Mouse (Mus musculus) ES-E14 (cell line): ENCODE results near the gene Ankrd13d. TPM values are rescaled to one million over a fixed set of nuclear protein-coding genes. Genes with fewer than 3 reads are reported as not detected.

Source experiments
- DNase-seq: peaks from one replicate; pipeline ENCODE4 v3.0.0-alpha.2; 2013; ENCODE audit warnings: low read depth, low spot score
- H3K27ac ChIP-seq: 2 replicates; pipeline ENCODE4 v1.5.1; 2012; ENCODE audit warnings: low read depth, mild to moderate bottlenecking, low read length, moderate library complexity, mixed read lengths; ENCODE audit not compliant: poor library complexity, insufficient read depth, severe bottlenecking
- H3K36me3 ChIP-seq: 2 replicates; pipeline ENCODE4 v1.6.1; 2012; ENCODE audit warnings: mild to moderate bottlenecking, low read length, moderate library complexity, mixed read lengths; ENCODE audit not compliant: control insufficient read depth, poor library complexity, insufficient read depth, severe bottlenecking
- H3K4me1 ChIP-seq, 2 experiments: fragments of 150-350 bp in 1 of 2; sonication (generic) in 1 of 2; 2 replicates each; pipeline ENCODE4 v1.6.1; 2012; ENCODE audit warnings: low read length in 2 of 2, mild to moderate bottlenecking in 1 of 2, mixed read lengths in 1 of 2; ENCODE audit not compliant: control insufficient read depth in 2 of 2, insufficient read depth in 2 of 2, poor library complexity in 1 of 2
- H3K4me3 ChIP-seq, 2 experiments: fragments of 150-350 bp in 1 of 2; sonication (generic) in 1 of 2; 2 replicates each; pipeline ENCODE4 v1.5.1; 2012; ENCODE audit warnings: low read length in 2 of 2, low read depth in 1 of 2, mild to moderate bottlenecking in 1 of 2, mixed read lengths in 1 of 2; ENCODE audit not compliant: insufficient read depth in 1 of 2, poor library complexity in 1 of 2, severe bottlenecking in 1 of 2
- H3K9ac ChIP-seq: 2 replicates; pipeline ENCODE4 v1.6.1; 2012; ENCODE audit warnings: low read depth, mild to moderate bottlenecking, low read length, mixed read lengths; ENCODE audit not compliant: poor library complexity, insufficient read depth, severe bottlenecking
- H3K9me3 ChIP-seq: fragments of 150-350 bp; sonication (generic); 2 replicates; pipeline ENCODE4 v1.6.1; 2012; ENCODE audit warnings: low read depth, mild to moderate bottlenecking, low read length; ENCODE audit not compliant: control insufficient read depth, insufficient read depth
- CHD2 ChIP-seq: IDR thresholded peaks from 2 replicates; pipeline ENCODE4 v1.6.1; 2014; ENCODE audit warnings: mild to moderate bottlenecking, low read depth, low read length, inconsistent platforms
- HCFC1 ChIP-seq: IDR thresholded peaks from 2 replicates; pipeline ENCODE4 v1.6.1; 2012; ENCODE audit warnings: low read length, inconsistent platforms, borderline replicate concordance; ENCODE audit not compliant: insufficient read depth
- MAFK ChIP-seq: IDR thresholded peaks from 2 replicates; pipeline ENCODE4 v1.6.1; 2014; ENCODE audit warnings: mild to moderate bottlenecking, low read depth, low read length, inconsistent platforms; ENCODE audit not compliant: insufficient read depth
- ZC3H11A ChIP-seq: IDR thresholded peaks from 2 replicates; pipeline ENCODE4 v1.6.1; 2012; ENCODE audit warnings: low read depth, mild to moderate bottlenecking, inconsistent platforms, low read length, borderline replicate concordance
- ZNF384 ChIP-seq: IDR thresholded peaks from 2 replicates; pipeline ENCODE4 v1.6.1; 2012; ENCODE audit warnings: low read depth, low read length, inconsistent platforms
- in situ Hi-C, 2 experiments: fragments of 600-800 bp; cut with MboI; formaldehyde crosslinking; loops; one replicate each; pipeline ENCODE4 v1.15.1; 2025; ENCODE audit warnings: low sequenced_read_pairs in 2 of 2, inconsistent platforms in 1 of 2; ENCODE audit not compliant: unreplicated experiment in 2 of 2
- total RNA-seq: library from RNA; depleted of rRNA; stranded (reverse); fragments of 300-350 nt; gene quantifications from 2 replicates; pipeline ENCODE4 v1.2.3, GENCODE M21; 2012

Gene Ankrd13d
- total RNA-seq, 1 experiment, result 5.5 TPM

GRCm38 (mm10) chr19:4328737-4329304, 45.9 kb upstream of the Ankrd13d start:
- Histone ChIP-seq H3K4me3 (no peak overlapping the region), H3K27ac (peak overlapping the region; percentile 38; the same call in 1 of the 2 replicates), H3K9me3 (no peaks in the 10 kb centered on the region), H3K9ac (no peak overlapping the region), H3K4me1 (peaks cover 11 to 14% of the 10 kb centered on the region in 2 experiments; a peak in 3 of 4 replicates), H3K36me3 (peaks cover 38% of the 10 kb centered on the region)
- DNase-seq, result no peak
- in situ Hi-C loops, result no loop called here
- TF ChIP-seq ZNF384, result peak; percentile 77; the same call in 1 of the 2 replicates
- no peak for TF ChIP-seq MAFK
- no peak for TF ChIP-seq HCFC1
- no peak for TF ChIP-seq CHD2
- no peak for TF ChIP-seq ZC3H11A

GRCm38 (mm10) chr19:4326881-4327280, 43.9 kb upstream of the Ankrd13d start:
- TF ChIP-seq HCFC1 (no peak), MAFK (no peak), ZC3H11A (no peak), CHD2 (no peak), ZNF384 (no peak)
- DNase-seq, result no peak
- Histone ChIP-seq H3K4me3 (no peak overlapping the region), H3K27ac (no peak overlapping the region), H3K9me3 (no peaks in the 10 kb centered on the region), H3K4me1 (peaks cover 9 to 10% of the 10 kb centered on the region in 2 experiments; a peak in 3 of 4 replicates), H3K9ac (no peak overlapping the region), H3K36me3 (peaks cover 44% of the 10 kb centered on the region)
- in situ Hi-C loops, result no loop called here

DNA sequence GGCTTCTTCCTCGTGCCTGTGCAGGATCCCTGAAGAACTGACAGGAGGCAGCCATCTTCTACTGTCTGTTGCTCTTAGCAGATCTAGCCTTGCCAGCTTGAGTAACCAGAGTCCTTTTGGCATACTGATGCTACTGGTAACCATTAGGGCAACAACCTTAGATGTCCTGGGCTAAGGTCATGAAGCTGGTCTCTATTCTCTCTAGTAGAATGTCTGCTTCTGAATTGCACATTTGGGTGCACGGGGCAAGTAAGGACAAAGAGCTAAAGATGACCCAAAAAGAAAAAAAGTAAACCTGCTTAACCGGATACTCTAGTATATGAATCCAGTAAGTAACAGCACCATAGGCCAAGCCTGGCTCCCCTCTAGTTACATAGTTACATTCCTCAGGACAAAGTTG, 43.2 kb upstream of the Ankrd13d start:
- Histone ChIP-seq H3K27ac (no peak overlapping the region), H3K4me1 (peaks cover 7% of the 10 kb centered on the region in 2 experiments; a peak in 2 of 4 replicates), H3K9ac (no peak overlapping the region), H3K9me3 (no peaks in the 10 kb centered on the region), H3K4me3 (no peak overlapping the region), H3K36me3 (peaks cover 43% of the 10 kb centered on the region)
- in situ Hi-C loops, result no loop called here
- no peak for TF ChIP-seq ZNF384
- TF ChIP-seq ZC3H11A, result no peak
- TF ChIP-seq MAFK, result no peak
- no peak for TF ChIP-seq HCFC1
- TF ChIP-seq CHD2, result no peak
- DNase-seq, result no peak

DNA sequence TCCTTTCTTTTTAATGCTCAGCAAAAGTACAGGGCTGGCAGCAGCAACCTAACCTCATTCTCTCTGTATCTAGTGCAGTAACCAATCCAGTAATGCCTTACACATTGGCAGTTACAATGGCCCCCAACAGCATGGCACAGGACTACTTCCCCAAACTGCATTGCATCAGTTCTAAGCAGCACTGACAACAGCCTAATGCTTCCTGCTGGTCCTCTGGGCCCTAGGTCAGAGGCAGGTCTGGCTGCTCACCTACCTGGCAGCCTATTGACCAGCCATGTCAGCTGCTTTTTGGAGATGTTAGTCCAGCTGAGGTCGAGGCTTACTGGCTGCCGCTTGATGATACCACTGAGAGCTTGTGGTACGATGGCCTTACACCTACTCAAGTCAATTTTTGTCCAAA, 39.2 kb upstream of the Ankrd13d start:
- Histone ChIP-seq H3K4me1 (no peaks in the 10 kb centered on the region), H3K9ac (no peak overlapping the region), H3K4me3 (no peak overlapping the region), H3K27ac (no peak overlapping the region), H3K36me3 (peaks cover 62% of the 10 kb centered on the region), H3K9me3 (no peaks in the 10 kb centered on the region)
- no peak for TF ChIP-seq ZC3H11A
- TF ChIP-seq ZNF384, result no peak
- TF ChIP-seq MAFK, result no peak
- TF ChIP-seq HCFC1, result no peak
- no peak for TF ChIP-seq CHD2
- no peak for DNase-seq
- in situ Hi-C loops, result no loop called here

DNA sequence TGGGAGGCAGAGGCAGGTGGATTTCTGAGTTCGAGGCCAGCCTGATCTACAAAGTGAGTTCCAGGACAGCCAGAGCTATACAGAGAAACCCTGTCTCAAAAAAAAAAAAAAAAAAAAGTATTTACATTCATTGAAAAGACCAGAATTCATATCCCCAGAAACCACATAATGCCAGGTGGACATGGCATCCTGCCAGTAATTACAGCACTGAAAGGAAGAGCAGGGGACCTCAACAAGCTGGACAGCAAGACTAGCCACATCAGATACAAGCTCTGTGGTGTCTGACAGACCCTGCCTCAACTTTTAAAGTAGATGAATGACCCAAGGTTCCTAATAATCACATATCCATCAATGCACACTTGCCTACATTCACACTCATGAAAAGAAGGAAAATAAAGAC, 38.7 kb upstream of the Ankrd13d start:
- Histone ChIP-seq H3K9me3 (no peaks in the 10 kb centered on the region), H3K36me3 (peaks cover 62% of the 10 kb centered on the region), H3K27ac (no peak overlapping the region), H3K4me1 (no peaks in the 10 kb centered on the region), H3K4me3 (no peak overlapping the region), H3K9ac (no peak overlapping the region)
- in situ Hi-C loops, result no loop called here
- DNase-seq, result no peak
- TF ChIP-seq HCFC1, result no peak
- no peak for TF ChIP-seq CHD2
- no peak for TF ChIP-seq ZC3H11A
- no peak for TF ChIP-seq MAFK
- no peak for TF ChIP-seq ZNF384
